Comparison of ENCODE assay signal across 27 mouse cellular contexts in the genomic region with DNA sequence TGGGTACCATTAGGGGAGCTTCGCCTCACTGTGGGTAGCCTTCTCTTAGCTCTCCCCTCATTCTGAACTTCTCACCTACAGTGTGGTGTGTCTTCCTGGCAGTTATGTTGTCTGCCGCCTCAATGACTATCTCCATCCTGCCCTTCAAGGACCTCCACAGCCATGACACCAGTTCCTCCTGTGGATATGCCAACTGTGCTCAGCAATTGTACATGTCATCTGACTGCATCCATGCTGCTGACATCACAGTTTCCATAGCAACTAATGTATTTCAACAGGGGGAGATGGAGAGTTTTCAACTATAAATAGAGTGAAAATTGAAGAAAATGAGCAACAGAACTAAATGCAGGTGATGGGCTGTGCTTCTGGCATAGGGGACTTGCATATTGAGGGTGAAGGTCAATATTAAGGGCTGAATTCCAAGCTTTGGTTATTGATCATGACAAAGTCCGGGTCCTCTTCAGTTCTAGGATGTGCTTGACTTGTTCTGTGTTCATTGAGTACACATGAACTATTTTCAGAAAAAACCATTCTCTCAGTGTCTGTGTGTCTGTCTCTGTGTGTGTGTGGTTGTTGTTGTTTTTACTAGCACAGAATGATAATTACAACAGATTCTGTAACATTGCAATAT.
A peak's percentile ranks its signal among the peaks of the same experiment; 100 is the strongest.
DNase-seq lines count a peak whose midpoint lies in the region; ATAC-seq and TF ChIP-seq lines count a peak whose summit lies in the region.
"Had no signal": no experiment of that assay in that cellular context is flagged by ENCODE, and none has a peak within 500 bp of the region (broad histone marks: within the 10 kb centered on the region; RNA-seq: fewer than 3 reads in every experiment).

No protein-coding gene starts in this region.

- no peak for TF ChIP-seq POLR2A in brain, embryonic 14.5 days (IDR thresholded peaks at IDR 0.05; ENCODE audit: borderline replicate concordance, extremely low read depth, insufficient read depth, insufficient read length, poor library complexity, severe bottlenecking)

- H3K4me2 ChIP-seq in hindbrain, embryonic 15.5 days: no peak overlapping the region
- no peak overlapping the region for H3K4me2 ChIP-seq in midbrain, embryonic 14.5 days (ENCODE audit: low read length)
- H3K4me2 ChIP-seq in midbrain, embryonic 13.5 days (replicated peaks): no peak overlapping the region
- H3K4me2 ChIP-seq: embryonic facial prominence, embryonic 12.5 days; hindbrain, embryonic 12.5 days; kidney, embryonic 15.5 days; stomach, embryonic 15.5 days had no signal

- no peak overlapping the region for H3K9ac ChIP-seq in hindbrain, embryonic 15.5 days
- H3K9ac ChIP-seq in midbrain, embryonic 14.5 days (replicated peaks; ENCODE audit: low read length): no peak overlapping the region
- no peak overlapping the region for H3K9ac ChIP-seq in midbrain, embryonic 13.5 days (replicated peaks)
- H3K9ac ChIP-seq: embryonic facial prominence, embryonic 12.5 days; hindbrain, embryonic 12.5 days; kidney, embryonic 15.5 days; liver, embryonic 14.5 days; stomach, embryonic 15.5 days had no signal

- DNase-seq in cerebellum, postnatal 10 days: peak; percentile 3 to 4
- no peak for DNase-seq in cerebellum, postnatal 36 days
- no peak for DNase-seq in hindbrain, embryonic 10.5 days (ENCODE audit: low spot score)
- peak; percentile 36 for DNase-seq in midbrain, embryonic 14.5 days
- peak; percentile 54 for DNase-seq in brain, embryonic 14.5 days (ENCODE audit: low read depth)
- no peak for DNase-seq in thymus, postnatal 0 days (ENCODE audit: low spot score)
- DNase-seq: adrenal gland, adult 8-10 months; cerebellum, adult 8-10 months; embryo, embryonic 11 days; gastrocnemius, postnatal 14 days; heart, postnatal 14 days; kidney, adult 18-20 months; kidney, postnatal 25 days; lung, adult 2 months; lung, postnatal 10 days; right cerebral cortex, postnatal 25 days; thymus, adult 18-20 months; thymus, postnatal 36 days had no signal

- peak; percentile 74 for ATAC-seq in hindbrain, embryonic 15.5 days (ENCODE audit: low FRiP score, low read depth)
- no peak for ATAC-seq in midbrain, embryonic 14.5 days (ENCODE audit: low FRiP score, low TSS enrichment)
- no peak; the same call in 1 of the 2 replicates for ATAC-seq in midbrain, embryonic 13.5 days

- H3K36me3 ChIP-seq in hindbrain, embryonic 15.5 days: no peaks in the 10 kb centered on the region
- no peaks in the 10 kb centered on the region for H3K36me3 ChIP-seq in hindbrain, embryonic 10.5 days
- H3K36me3 ChIP-seq in midbrain, embryonic 14.5 days (ENCODE audit: control insufficient read depth, insufficient read depth, low read length): no peaks in the 10 kb centered on the region
- no peaks in the 10 kb centered on the region for H3K36me3 ChIP-seq in midbrain, embryonic 13.5 days
- H3K36me3 ChIP-seq: embryonic facial prominence, embryonic 12.5 days; G1E; hindbrain, embryonic 12.5 days; kidney, embryonic 15.5 days; stomach, embryonic 15.5 days had no signal

- H3K4me1 ChIP-seq in hindbrain, embryonic 15.5 days (replicated peaks): no peaks in the 10 kb centered on the region
- H3K4me1 ChIP-seq in hindbrain, embryonic 10.5 days (replicated peaks): no peaks in the 10 kb centered on the region
- H3K4me1 ChIP-seq in midbrain, embryonic 14.5 days (ENCODE audit: control insufficient read depth, insufficient read depth, low read length): no peaks in the 10 kb centered on the region
- no peaks in the 10 kb centered on the region for H3K4me1 ChIP-seq in midbrain, embryonic 13.5 days (replicated peaks)
- H3K4me1 ChIP-seq: embryonic facial prominence, embryonic 12.5 days; hindbrain, embryonic 12.5 days; kidney, embryonic 15.5 days; stomach, embryonic 15.5 days had no signal

- no peak for TF ChIP-seq CTCF in brain, embryonic 14.5 days (IDR thresholded peaks at IDR 0.05; ENCODE audit: borderline replicate concordance, extremely low read depth, insufficient read depth, insufficient read length)

- no peak overlapping the region for H3K27ac ChIP-seq in hindbrain, embryonic 15.5 days (replicated peaks)
- H3K27ac ChIP-seq in hindbrain, embryonic 10.5 days: no peak overlapping the region
- H3K27ac ChIP-seq in midbrain, embryonic 14.5 days (replicated peaks; ENCODE audit: low read depth, low read length): no peak overlapping the region
- H3K27ac ChIP-seq in midbrain, embryonic 13.5 days: no peak overlapping the region
- H3K27ac ChIP-seq: embryonic facial prominence, embryonic 12.5 days; hindbrain, embryonic 12.5 days; kidney, embryonic 15.5 days; liver, embryonic 14.5 days; macrophage; stomach, embryonic 15.5 days had no signal

- H3K4me3 ChIP-seq in hindbrain, embryonic 15.5 days: no peak overlapping the region
- no peak overlapping the region for H3K4me3 ChIP-seq in hindbrain, embryonic 10.5 days
- no peak overlapping the region for H3K4me3 ChIP-seq in midbrain, embryonic 14.5 days (replicated peaks; ENCODE audit: low read depth, low read length)
- H3K4me3 ChIP-seq in midbrain, embryonic 13.5 days (replicated peaks): no peak overlapping the region
- H3K4me3 ChIP-seq: embryonic facial prominence, embryonic 12.5 days; hindbrain, embryonic 12.5 days; kidney, embryonic 15.5 days; stomach, embryonic 15.5 days had no signal

- 82% methylated on average over 3 of the region's 3 CpGs for WGBS in hindbrain, embryonic 15.5 days
- 88% methylated on average over 3 of the region's 3 CpGs for WGBS in hindbrain, embryonic 10.5 days
- 91% methylated on average over 3 of the region's 3 CpGs for WGBS in midbrain, embryonic 14.5 days
- 90% methylated on average over 3 of the region's 3 CpGs for WGBS in midbrain, embryonic 13.5 days

- no peaks in the 10 kb centered on the region for H3K27me3 ChIP-seq in hindbrain, embryonic 15.5 days
- H3K27me3 ChIP-seq in hindbrain, embryonic 10.5 days (ENCODE audit: insufficient read depth, poor library complexity, severe bottlenecking): no peaks in the 10 kb centered on the region
- H3K27me3 ChIP-seq in midbrain, embryonic 14.5 days (ENCODE audit: control insufficient read depth, insufficient read depth, low read length): no peaks in the 10 kb centered on the region
- no peaks in the 10 kb centered on the region for H3K27me3 ChIP-seq in midbrain, embryonic 13.5 days
- H3K27me3 ChIP-seq: embryonic facial prominence, embryonic 12.5 days; hindbrain, embryonic 12.5 days; kidney, embryonic 15.5 days; stomach, embryonic 15.5 days had no signal

- H3K9me3 ChIP-seq in hindbrain, embryonic 15.5 days: no peaks in the 10 kb centered on the region
- no peaks in the 10 kb centered on the region for H3K9me3 ChIP-seq in hindbrain, embryonic 10.5 days
- H3K9me3 ChIP-seq in midbrain, embryonic 14.5 days (ENCODE audit: control insufficient read depth, low read length): no peaks in the 10 kb centered on the region
- H3K9me3 ChIP-seq in midbrain, embryonic 13.5 days: no peaks in the 10 kb centered on the region
- H3K9me3 ChIP-seq: embryonic facial prominence, embryonic 12.5 days; G1E; hindbrain, embryonic 12.5 days; kidney, embryonic 15.5 days; stomach, embryonic 15.5 days had no signal

Comparison
In these comparisons a context has a peak if more than half of its experiments do, and no peak if none do; other contexts are left out.
1. DNase-seq: peak in cerebellum, postnatal 10 days (2 of 2), midbrain, embryonic 14.5 days (single experiment) and brain, embryonic 14.5 days (single experiment); none in cerebellum, postnatal 36 days (0 of 2), hindbrain, embryonic 10.5 days (single experiment) and thymus, postnatal 0 days (single experiment).